Mouse (Mus musculus): Measurements from ENCODE around the gene Calm5. TPM values are rescaled to one million over a fixed set of nuclear protein-coding genes. Genes with fewer than 3 reads are reported as not detected.
"Not testable (repeated sequence)": the region's sequence is repeated elsewhere in the genome, so short reads cannot be mapped to it uniquely, and the experiment has no call there.

Gene Calm5
- polyA plus RNA-seq, 1 experiment from 2014 or later, result not detected

DNA sequence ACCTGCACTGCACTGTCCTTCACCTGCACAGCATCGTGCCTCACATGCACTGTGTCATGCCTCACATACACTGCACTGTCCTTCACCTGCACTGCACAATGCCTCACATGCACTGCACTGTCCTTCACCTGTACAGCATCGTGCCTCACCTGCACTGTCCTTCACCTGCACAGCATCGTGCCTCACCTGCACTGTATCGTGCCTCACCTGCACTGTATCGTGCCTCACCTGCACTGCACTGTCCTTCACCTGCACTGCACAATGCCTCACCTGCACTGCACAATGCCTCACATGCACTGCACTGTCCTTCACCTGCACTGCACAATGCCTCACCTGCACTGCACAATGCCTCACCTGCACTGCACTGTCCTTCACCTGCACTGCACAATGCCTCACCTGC, 44.2 kb downstream of the Calm5 start:
- peaks cover 37% of the 10 kb centered on the region for H3K36me3 ChIP-seq
- WGBS, result 97% methylated on average over 5 of the region's 5 CpGs
- H3K27me3 ChIP-seq (ENCODE audit: low read depth, poor library complexity, severe bottlenecking); DNase-seq (ENCODE audit: low spot score); H3K4me3 ChIP-seq; H3K4me1 ChIP-seq; H3K27ac ChIP-seq (replicated peaks); H3K9me3 ChIP-seq (replicated peaks): not testable (repeated sequence)

DNA sequence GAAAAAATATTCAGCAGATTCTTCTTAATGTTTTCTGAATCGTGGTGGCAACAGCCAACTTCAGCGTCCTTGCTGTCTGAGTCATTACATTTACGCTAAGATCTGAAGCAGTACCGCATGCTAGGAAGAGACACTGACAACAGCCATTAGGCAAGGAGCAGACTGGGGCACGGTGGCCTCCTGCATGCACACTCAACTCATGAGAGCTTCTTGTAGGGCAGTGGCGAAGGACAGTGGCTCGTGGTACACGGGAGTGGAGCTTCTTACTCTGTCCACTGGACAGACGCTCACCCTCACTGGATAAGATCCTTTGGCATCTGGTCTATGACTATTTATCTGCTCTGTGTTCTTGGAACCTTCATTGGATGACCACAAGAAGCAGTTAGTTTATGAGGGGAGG, 45.3 kb downstream of the Calm5 start:
- no peak for DNase-seq (ENCODE audit: low spot score)
- Histone ChIP-seq H3K27me3 (ENCODE audit: low read depth, poor library complexity, severe bottlenecking) (no peaks in the 10 kb centered on the region), H3K27ac (replicated peaks) (no peak overlapping the region), H3K4me1 (no peaks in the 10 kb centered on the region), H3K9me3 (replicated peaks) (no peaks in the 10 kb centered on the region), H3K36me3 (peaks cover 44% of the 10 kb centered on the region), H3K4me3 (no peak overlapping the region)
- 95% methylated on average over 9 of the region's 9 CpGs for WGBS

Other genes with a start within 250 kb of the Calm5 start
- gene Fam208b, start 243.1 kb upstream of the Calm5 start, polyA plus RNA-seq (2016; fragmentation: Nextera tagmentation; extraction: Ambion mirVana), result 16.9 and 17.8 TPM in 2 replicates
- gene Asb13, start 220.1 kb upstream of the Calm5 start, polyA plus RNA-seq (2016; fragmentation: Nextera tagmentation; extraction: Ambion mirVana), result 15.2 and 16.7 TPM in 2 replicates
- not detected in 2 replicates for gene Calml3, start 49.9 kb upstream of the Calm5 start, polyA plus RNA-seq (2016; fragmentation: Nextera tagmentation; extraction: Ambion mirVana)
- gene Calm4, start 16.4 kb upstream of the Calm5 start, polyA plus RNA-seq (2016; fragmentation: Nextera tagmentation; extraction: Ambion mirVana), result not detected in 2 replicates
- gene Net1, start 64.0 kb downstream of the Calm5 start, polyA plus RNA-seq (2016; fragmentation: Nextera tagmentation; extraction: Ambion mirVana), result 42.9 and 45.7 TPM in 2 replicates
- not detected in 2 replicates for gene Tubal3, start 64.1 kb downstream of the Calm5 start, polyA plus RNA-seq (2016; fragmentation: Nextera tagmentation; extraction: Ambion mirVana)
- gene Ucn3, start 91.2 kb downstream of the Calm5 start, polyA plus RNA-seq (2016; fragmentation: Nextera tagmentation; extraction: Ambion mirVana), result not detected in 2 replicates
- 0.15 and 0.33 TPM in 2 replicates for gene Akr1c14, start 194.8 kb downstream of the Calm5 start, polyA plus RNA-seq (2016; fragmentation: Nextera tagmentation; extraction: Ambion mirVana)

Measured in midbrain, embryonic 10.5 days (tissue).